Mouse (Mus musculus) fat pad, adult 2 months (tissue): ENCODE measurements at regions not wholly inside any gene's neighbourhood (a gene's known extent, or its start where the extent isn't known, plus 50 kb on each side); places are given as distances from the start of the nearest gene placed in this dataset.

Source experiments
- DNase-seq: peaks from one replicate; pipeline ENCODE4 v3.0.0-alpha.2; 2011; ENCODE audit warnings: low read depth, low spot score; ENCODE audit errors: extremely low read depth

GRCm38 (mm10) chr1:189993221-189993620 lies 71.1 kb upstream of the Smyd2 start:
- DNase-seq = no peak

- DNase-seq = no peak
These were observed 68.9 kb upstream of the Smyd2 start for GRCm38 (mm10) chr1:189991089-189991488.

GRCm38 (mm10) chr1:189990046-189990622 lies 68.0 kb upstream of the Smyd2 start:
- no peak for DNase-seq

GRCm38 (mm10) chr1:189989376-189989775 lies 67.2 kb upstream of the Smyd2 start:
- DNase-seq = no peak

GRCm38 (mm10) chr1:189988864-189989263 lies 66.7 kb upstream of the Smyd2 start:
- no peak for DNase-seq

GRCm38 (mm10) chr1:189985516-189986205 lies 63.5 kb upstream of the Smyd2 start:
- DNase-seq = no peak

- no peak for DNase-seq
These were observed 56.1 kb upstream of the Smyd2 start for GRCm38 (mm10) chr1:189978244-189978643.

- no peak for DNase-seq
These were observed 53.5 kb upstream of the Smyd2 start for GRCm38 (mm10) chr1:189975660-189976059.

- DNase-seq = peak; percentile 8
These were observed 50.7 kb upstream of the Smyd2 start for GRCm38 (mm10) chr1:189972790-189973406.
